15 mouse cellular contexts compared by ENCODE assay signal in the genomic region with DNA sequence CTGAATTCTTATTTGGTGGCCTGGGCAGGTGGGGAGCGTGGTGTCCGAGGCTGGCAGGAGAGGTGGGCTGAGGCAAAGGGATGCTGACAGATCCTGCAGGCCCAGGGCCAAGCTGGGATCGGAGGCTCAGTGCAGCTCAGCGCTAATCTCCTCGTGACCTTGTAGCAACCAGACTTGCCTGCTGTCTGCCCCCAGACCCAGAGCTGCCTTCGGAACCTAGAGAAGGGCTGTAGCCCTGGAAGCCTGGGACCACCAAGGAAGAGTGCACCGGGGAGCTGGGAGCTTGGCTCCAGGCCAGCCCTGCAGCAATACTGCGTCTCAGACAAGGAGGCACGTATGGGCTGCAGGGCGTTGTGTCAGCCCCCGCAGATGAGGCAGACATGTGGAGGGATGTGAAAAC. TPM values are rescaled to one million over a fixed set of nuclear protein-coding genes. Genes with fewer than 3 reads are reported as not detected.
DNase-seq lines count a peak whose midpoint lies in the region; ATAC-seq and TF ChIP-seq lines count a peak whose summit lies in the region.
"Had no signal": no experiment of that assay in that cellular context is flagged by ENCODE, and none has a peak within 500 bp of the region (broad histone marks: within the 10 kb centered on the region; RNA-seq: fewer than 3 reads in every experiment).

No protein-coding gene starts in this region.

- peaks cover 22% of the 10 kb centered on the region for H3K36me3 ChIP-seq in forebrain, postnatal 0 days (ENCODE audit: insufficient read depth)
- H3K36me3 ChIP-seq in neural tube, embryonic 14.5 days (ENCODE audit: control insufficient read depth, insufficient read depth, low read length) = peaks cover 23% of the 10 kb centered on the region
- H3K36me3 ChIP-seq: heart, embryonic 12.5 days had no signal

- DNase-seq in adrenal gland, postnatal 25 days = peak; percentile 28
- DNase-seq in adrenal gland, postnatal 14 days = no peak
- peak; percentile 35 for DNase-seq in left cerebral cortex, postnatal 4 days
- DNase-seq in left cerebral cortex, adult 9 months (ENCODE audit: low spot score in 2 of 2) = no peak
- no peak for DNase-seq in forebrain, postnatal 0 days
- no peak for DNase-seq in kidney, postnatal 4 days
- DNase-seq in gastrocnemius, adult 18-20 months (ENCODE audit: low spot score) = no peak
- DNase-seq: embryo, embryonic 11 days; gastrocnemius, postnatal 14 days; lung, adult 2 months had no signal

- H3K9me3 ChIP-seq in forebrain, postnatal 0 days (ENCODE audit: low read length) = no peaks in the 10 kb centered on the region
- no peaks in the 10 kb centered on the region for H3K9me3 ChIP-seq in neural tube, embryonic 14.5 days (ENCODE audit: control insufficient read depth, low read length)
- H3K9me3 ChIP-seq: heart, embryonic 12.5 days had no signal

- no peak for ATAC-seq in forebrain, postnatal 0 days
- ATAC-seq in neural tube, embryonic 14.5 days (ENCODE audit: low read depth) = no peak

- WGBS in forebrain, postnatal 0 days = 19% methylated on average over 11 of the region's 11 CpGs
- 39% methylated on average over 11 of the region's 11 CpGs for WGBS in neural tube, embryonic 14.5 days

- H3K4me2 ChIP-seq in forebrain, postnatal 0 days (ENCODE audit: low read depth) = peak overlapping the region; percentile 72
- peak overlapping the region; percentile 58 for H3K4me2 ChIP-seq in neural tube, embryonic 14.5 days (ENCODE audit: low read depth, low read length)
- H3K4me2 ChIP-seq: heart, embryonic 12.5 days had no signal

- no peak overlapping the region; the same call in 1 of the 2 replicates for H3K27ac ChIP-seq in forebrain, postnatal 0 days (ENCODE audit: low read depth, low read length)
- H3K27ac ChIP-seq in neural tube, embryonic 14.5 days (ENCODE audit: low read depth, low read length) = no peak overlapping the region; the same call in 1 of the 2 replicates
- H3K27ac ChIP-seq: kidney, postnatal 0 days had no signal

- peak overlapping the region; percentile 98 for H3K9ac ChIP-seq in forebrain, postnatal 0 days
- H3K9ac ChIP-seq in neural tube, embryonic 14.5 days (replicated peaks; ENCODE audit: low read depth, low read length) = peak overlapping the region; percentile 93
- H3K9ac ChIP-seq: heart, embryonic 12.5 days had no signal

- H3K4me1 ChIP-seq in forebrain, postnatal 0 days (ENCODE audit: insufficient read depth) = peaks cover 37% of the 10 kb centered on the region
- peaks cover 32% of the 10 kb centered on the region for H3K4me1 ChIP-seq in neural tube, embryonic 14.5 days (ENCODE audit: control insufficient read depth, insufficient read depth, low read length)

- no peak for TF ChIP-seq CTCF in forebrain, postnatal 0 days (IDR thresholded peaks at IDR 0.05; ENCODE audit: low read depth)

- H3K4me3 ChIP-seq in forebrain, postnatal 0 days (ENCODE audit: low read depth, low read length) = peak overlapping the region; percentile 84
- peak overlapping the region; percentile 80 for H3K4me3 ChIP-seq in neural tube, embryonic 14.5 days (ENCODE audit: low read depth, low read length)
- H3K4me3 ChIP-seq: heart, embryonic 12.5 days had no signal

- intact Hi-C loops in left cerebral cortex, postnatal 4 days (cut with DNase I) = no loop called here

- no peaks in the 10 kb centered on the region for H3K27me3 ChIP-seq in forebrain, postnatal 0 days (ENCODE audit: insufficient read depth, low read length)
- no peaks in the 10 kb centered on the region for H3K27me3 ChIP-seq in neural tube, embryonic 14.5 days (ENCODE audit: control insufficient read depth, insufficient read depth, low read length)

RNA-seq across cellular contexts. Expression of a gene that starts 2.5 kb away (rescaled TPM):
- 84.1 and 110 TPM in 2 replicates for total RNA-seq in adrenal gland, postnatal 25 days (2021)
- 35.6 and 39.8 TPM in 2 replicates for total RNA-seq in adrenal gland, postnatal 14 days (2021)
- total RNA-seq in left cerebral cortex, postnatal 4 days (2021) = 1,000 to 10,000 TPM; 1,141 to 1,280 TPM
- 204 and 256 TPM in 2 replicates for total RNA-seq in forebrain, postnatal 0 days (2014; rRNA removed)
- polyA plus RNA-seq in forebrain, postnatal 0 days (2015; fragmentation: Nextera tagmentation; extraction: Ambion mirVana) = 432 and 535 TPM in 2 replicates
- polyA plus RNA-seq in neural tube, embryonic 14.5 days (2014; fragmentation: Nextera tagmentation; extraction: Ambion mirVana) = 414 and 429 TPM in 2 replicates
- under 1 TPM; 0.17 to 0.23 TPM for total RNA-seq in gastrocnemius, adult 18-20 months (2021)

RNA-seq across cellular contexts. Expression of a gene that starts 30.7 kb away (rescaled TPM):
- 244 and 300 TPM in 2 replicates for total RNA-seq in adrenal gland, postnatal 25 days (2021)
- 212 and 238 TPM in 2 replicates for total RNA-seq in adrenal gland, postnatal 14 days (2021)
- total RNA-seq in left cerebral cortex, postnatal 4 days (2021) = 100 to 1,000 TPM; 246 to 251 TPM
- total RNA-seq in forebrain, postnatal 0 days (2014; rRNA removed) = 359 and 362 TPM in 2 replicates
- polyA plus RNA-seq in forebrain, postnatal 0 days (2015; fragmentation: Nextera tagmentation; extraction: Ambion mirVana) = 393 and 448 TPM in 2 replicates
- 319 and 339 TPM in 2 replicates for polyA plus RNA-seq in neural tube, embryonic 14.5 days (2014; fragmentation: Nextera tagmentation; extraction: Ambion mirVana)
- 100 to 1,000 TPM; 222 to 264 TPM for total RNA-seq in gastrocnemius, adult 18-20 months (2021)

RNA-seq across cellular contexts. Expression of a gene that starts 59.0 kb away (rescaled TPM):
- not detected in 2 replicates for total RNA-seq in adrenal gland, postnatal 25 days (2021)
- total RNA-seq in adrenal gland, postnatal 14 days (2021) = not detected in 2 replicates
- not detected for total RNA-seq in left cerebral cortex, postnatal 4 days (2021)
- total RNA-seq in forebrain, postnatal 0 days (2014; rRNA removed) = 0.54 and 2.1 TPM in 2 replicates
- 0.33 and 0.97 TPM in 2 replicates for polyA plus RNA-seq in forebrain, postnatal 0 days (2015; fragmentation: Nextera tagmentation; extraction: Ambion mirVana)
- 1.2 and 1.5 TPM in 2 replicates for polyA plus RNA-seq in neural tube, embryonic 14.5 days (2014; fragmentation: Nextera tagmentation; extraction: Ambion mirVana)
- total RNA-seq in gastrocnemius, adult 18-20 months (2021) = not detected
- total RNA-seq: adrenal gland, postnatal 4 days; gastrocnemius, postnatal 14 days; left cerebral cortex, postnatal 36 days had no signal
- polyA plus RNA-seq: heart, embryonic 12.5 days; kidney, postnatal 0 days; lung, adult 2 months had no signal

Comparison
In these comparisons a context has a peak if more than half of its experiments do, and no peak if none do; other contexts are left out.
1. DNase-seq: peak in adrenal gland, postnatal 25 days (single experiment) and left cerebral cortex, postnatal 4 days (single experiment); none in adrenal gland, postnatal 14 days (single experiment), left cerebral cortex, adult 9 months (0 of 2), forebrain, postnatal 0 days (single experiment), kidney, postnatal 4 days (0 of 2) and gastrocnemius, adult 18-20 months (single experiment).
2. RNA of a gene that starts 2.5 kb away (total RNA-seq): 1,141 to 1,280 TPM in left cerebral cortex, postnatal 4 days, 204 to 256 TPM in forebrain, postnatal 0 days, 84.1 to 110 TPM in adrenal gland, postnatal 25 days and 35.6 to 39.8 TPM in adrenal gland, postnatal 14 days; 0.17 to 0.23 TPM in gastrocnemius, adult 18-20 months; every median in the first group is over 10 times any median in the second.